Mouse (Mus musculus) central nervous system, embryonic 11.5 days (tissue): ENCODE data around the gene Gm7879. TPM values are rescaled to one million over a fixed set of nuclear protein-coding genes. Genes with fewer than 3 reads are reported as not detected.

Experiments used
- polyA plus RNA-seq: library from polyadenylated mRNA; depleted of rRNA; stranded (reverse); fragments of >200 nt; gene quantifications from 2 replicates; pipeline ENCODE4 v1.2.3, GENCODE M21; 2012; rRNA removed

Gm7879 gene
- 0.60 TPM in 2 replicates for polyA plus RNA-seq

GRCm38 (mm10) chr5:43912844-43913243, at the start of gene Gm7879:
Gene Gm7879 (plus strand): TSS chr5:43913144.

DNA sequence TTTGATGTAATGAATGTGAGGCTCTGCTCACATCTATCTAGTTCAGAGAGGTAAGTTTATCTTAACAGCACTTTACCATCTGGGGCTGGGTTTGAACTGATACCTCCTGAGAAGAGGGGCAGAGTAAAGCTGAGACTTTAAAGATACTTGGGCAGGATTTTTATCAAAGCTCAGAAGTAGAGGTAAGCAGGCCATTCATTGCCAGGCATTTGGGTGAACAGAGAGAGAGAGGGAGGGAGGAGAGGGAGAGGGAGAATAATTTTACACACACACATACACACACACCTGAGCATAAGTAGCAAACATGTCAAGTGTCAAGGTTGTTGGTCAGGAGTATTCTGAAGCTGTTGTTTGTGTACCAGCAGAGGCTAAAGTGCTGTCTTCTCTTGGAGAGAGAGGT, 44.7 kb upstream of the Gm7879 start, which contains the start of gene Cd38:
Cd38 (plus strand) TSS at position 301 of the 400 bp plus-strand sequence.

Other genes with a start within 250 kb of the Gm7879 start
- gene Bst1, start 94.3 kb upstream of the Gm7879 start, polyA plus RNA-seq, result 0.05 and 0.06 TPM in 2 replicates
- 32.8 and 44.8 TPM in 2 replicates for gene Fbxl5, start 91.5 kb upstream of the Gm7879 start, polyA plus RNA-seq
- gene Cd38, start 44.6 kb upstream of the Gm7879 start, polyA plus RNA-seq, result 2.6 and 6.3 TPM in 2 replicates
- 0.56 and 0.58 TPM in 2 replicates for gene Fgfbp1, start 68.6 kb downstream of the Gm7879 start, polyA plus RNA-seq
- 62.8 and 71.4 TPM in 2 replicates for gene Prom1, start 188.9 kb downstream of the Gm7879 start, polyA plus RNA-seq